Mouse (Mus musculus) heart, postnatal 0 days (tissue): ENCODE results near the gene Scyl1.

Source experiments
- CTCF ChIP-seq: IDR thresholded peaks from 2 replicates; pipeline ENCODE4 v1.5.1; 2016; ENCODE audit warnings: antibody characterized with exemption, control low read depth, low read depth
- EP300 ChIP-seq: IDR thresholded peaks from 2 replicates; pipeline ENCODE4 v1.6.1; 2016; ENCODE audit warnings: antibody characterized with exemption, low read depth

GRCm38 (mm10) chr19:5711907-5712460 lies 59.2 kb downstream of the Scyl1 start:
- TF ChIP-seq CTCF, result no peak
- no peak for TF ChIP-seq EP300
